Mouse (Mus musculus): ENCODE data around the gene Suz12. TPM values are rescaled to one million over a fixed set of nuclear protein-coding genes. Genes with fewer than 3 reads are reported as not detected.
A peak's percentile ranks its signal among the peaks of the same experiment; 100 is the strongest.
"Not testable (repeated sequence)": the region's sequence is repeated elsewhere in the genome, so short reads cannot be mapped to it uniquely, and the experiment has no call there.

The Suz12 gene
- polyA plus RNA-seq, 1 experiment from 2014 or later: 33.0 TPM

DNA sequence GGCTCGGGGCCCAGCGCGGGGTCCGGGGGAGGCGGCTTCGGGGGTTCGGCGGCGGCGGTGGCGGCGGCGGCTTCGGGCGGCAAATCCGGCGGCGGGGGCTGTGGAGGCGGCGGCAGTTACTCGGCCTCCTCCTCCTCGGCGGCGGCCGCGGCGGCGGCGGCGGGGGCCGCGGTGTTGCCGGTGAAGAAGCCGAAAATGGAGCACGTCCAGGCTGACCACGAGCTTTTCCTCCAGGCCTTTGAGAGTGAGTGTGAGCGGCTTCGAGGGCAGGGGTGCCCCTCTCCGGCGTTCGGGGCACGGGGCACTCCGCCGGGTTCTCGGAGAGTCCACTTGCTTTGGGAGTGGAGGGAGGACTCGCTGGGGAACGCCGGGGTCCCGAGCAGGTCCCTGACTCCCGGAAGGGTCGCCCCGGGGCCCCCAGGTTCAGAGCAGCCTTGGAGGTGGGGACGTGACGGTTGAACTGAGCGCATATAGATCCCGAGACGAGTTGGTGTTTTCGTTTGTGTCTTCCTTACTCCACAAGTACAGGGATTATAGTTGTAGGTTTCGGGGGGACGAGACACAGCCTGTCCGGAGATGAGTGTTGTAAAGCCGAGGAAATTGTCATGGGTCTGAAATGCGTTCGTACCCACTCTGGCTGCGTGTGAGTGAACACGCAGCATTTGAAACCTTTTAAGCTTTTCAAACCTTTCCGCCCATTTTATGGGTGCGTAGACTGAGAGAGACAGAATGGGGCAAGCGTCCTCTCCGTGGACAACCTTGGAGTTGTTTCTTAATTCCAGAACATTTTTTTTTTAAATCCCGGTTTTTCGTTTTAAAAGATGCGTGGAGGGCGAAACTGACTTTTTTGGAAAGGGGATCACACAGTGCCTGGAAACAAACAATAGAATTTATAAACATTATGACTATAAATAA is 707 bp downstream of the Suz12 start:
- Histone ChIP-seq H3K36me3 (peaks cover 17% of the 10 kb centered on the region), H3K9me3 (no peaks in the 10 kb centered on the region), H3K27ac (replicated peaks) (peak overlapping the region; percentile 99), H3K9ac (replicated peaks) (peak overlapping the region; percentile 93), H3K4me2 (replicated peaks) (peak overlapping the region; percentile 61), H3K4me3 (peak overlapping the region; percentile 82), H3K27me3 (no peaks in the 10 kb centered on the region), H3K4me1 (peaks cover 3% of the 10 kb centered on the region; the same call in 1 of the 2 replicates)
- under 1% methylated on average over 51 of the region's 74 CpGs for WGBS
- peak; percentile 43; the same call in 1 of the 2 replicates for ATAC-seq (ENCODE audit: low FRiP score, low read depth)

DNA sequence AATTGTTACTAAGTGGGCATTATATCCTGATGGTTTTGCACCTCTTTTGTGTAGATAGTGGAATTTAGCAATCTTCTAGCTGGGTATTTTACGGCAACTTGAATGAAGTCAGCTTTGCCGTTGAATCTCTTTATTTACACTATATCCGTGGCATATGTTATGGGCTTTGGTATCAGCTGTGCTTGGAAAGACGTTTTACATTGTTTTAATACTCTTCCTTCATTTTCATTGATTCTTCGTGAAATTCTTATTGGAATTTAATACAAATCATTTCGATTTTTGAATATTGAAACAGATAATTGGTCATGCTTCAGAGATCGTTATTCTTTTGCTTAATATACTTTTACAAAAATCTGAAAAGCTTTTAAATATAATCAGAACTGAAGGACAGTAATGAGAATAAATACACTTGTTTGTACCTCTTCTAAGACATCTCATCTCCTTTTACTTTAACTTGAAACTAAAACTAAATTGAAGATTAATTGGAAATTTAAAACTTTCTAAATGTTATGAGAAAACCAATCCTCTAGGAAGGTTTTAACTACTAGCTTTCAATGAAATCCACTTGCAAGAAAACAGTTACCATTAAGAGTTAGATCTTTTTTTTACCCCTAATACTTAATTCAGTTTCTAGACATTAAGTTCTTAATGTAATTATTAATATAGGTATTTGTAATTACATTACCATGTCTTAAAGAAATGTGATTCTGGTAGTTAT is 1.5 kb downstream of the Suz12 start:
- H3K9me3 ChIP-seq: no peaks in the 10 kb centered on the region
- H3K36me3 ChIP-seq: peaks cover 19% of the 10 kb centered on the region
- H3K4me3 ChIP-seq: peak overlapping the region; percentile 82
- H3K4me2 ChIP-seq (replicated peaks): peak overlapping the region; percentile 61
- peaks cover 3% of the 10 kb centered on the region; the same call in 1 of the 2 replicates for H3K4me1 ChIP-seq
- no peak overlapping the region for H3K27ac ChIP-seq (replicated peaks)
- H3K9ac ChIP-seq (replicated peaks): peak overlapping the region; percentile 93
- H3K27me3 ChIP-seq: no peaks in the 10 kb centered on the region
- 5% methylated on average over 7 of the region's 7 CpGs for WGBS
- ATAC-seq (ENCODE audit: low FRiP score, low read depth): no peak

DNA sequence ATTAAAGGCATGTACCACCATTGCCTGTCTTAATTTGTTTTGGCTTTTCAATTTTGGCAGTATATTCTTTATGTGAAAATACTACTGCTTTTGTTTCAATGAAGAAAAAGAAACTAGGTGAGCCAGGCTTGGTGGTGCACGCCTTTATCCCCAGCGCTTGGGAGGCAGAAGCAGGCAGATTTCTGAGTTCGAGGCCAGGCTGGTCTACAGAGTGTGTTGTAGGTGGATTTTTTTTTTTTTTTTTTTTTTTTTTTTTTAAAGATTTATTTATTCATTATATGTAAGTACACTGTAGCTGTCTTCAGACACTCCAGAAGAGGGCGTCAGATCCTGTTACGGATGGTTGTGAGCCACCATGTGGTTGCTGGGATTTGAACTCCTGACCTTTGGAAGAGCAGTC is 23.6 kb downstream of the Suz12 start:
- not testable (repeated sequence) for H3K4me3 ChIP-seq; H3K9me3 ChIP-seq; ATAC-seq (ENCODE audit: low FRiP score, low read depth); H3K27me3 ChIP-seq; H3K4me2 ChIP-seq (replicated peaks); H3K9ac ChIP-seq (replicated peaks); H3K4me1 ChIP-seq; H3K27ac ChIP-seq (replicated peaks)
- WGBS: 91% methylated on average over 5 of the region's 5 CpGs
- peaks cover 71% of the 10 kb centered on the region for H3K36me3 ChIP-seq

DNA sequence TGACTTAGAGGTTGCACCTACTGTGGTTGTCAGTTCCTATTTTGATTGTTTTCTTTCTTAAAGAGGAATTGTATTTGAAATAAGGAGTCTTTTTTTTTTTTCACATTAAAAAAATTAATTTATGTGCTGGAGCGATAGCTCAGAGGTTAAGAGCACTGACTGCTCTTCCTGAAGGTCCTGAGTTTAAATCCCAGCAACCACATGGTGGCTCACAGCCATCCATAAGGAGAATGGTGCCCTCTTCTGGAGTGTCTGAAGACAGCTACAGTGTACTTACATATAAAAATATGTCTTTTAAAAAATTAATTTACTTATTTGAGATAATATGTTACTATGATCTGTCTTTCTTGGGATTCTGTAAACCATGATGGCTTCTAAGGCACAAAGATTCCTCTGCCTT is 26.9 kb downstream of the Suz12 start:
- Histone ChIP-seq H3K4me2 (replicated peaks) (no peak overlapping the region), H3K9me3 (no peaks in the 10 kb centered on the region), H3K4me3 (no peak overlapping the region), H3K9ac (replicated peaks) (no peak overlapping the region), H3K27ac (replicated peaks) (no peak overlapping the region), H3K36me3 (peaks cover 76% of the 10 kb centered on the region), H3K27me3 (no peaks in the 10 kb centered on the region), H3K4me1 (no peaks in the 10 kb centered on the region)
- 88% methylated on average over 1 of the region's 1 CpGs for WGBS
- ATAC-seq (ENCODE audit: low FRiP score, low read depth): no peak

DNA sequence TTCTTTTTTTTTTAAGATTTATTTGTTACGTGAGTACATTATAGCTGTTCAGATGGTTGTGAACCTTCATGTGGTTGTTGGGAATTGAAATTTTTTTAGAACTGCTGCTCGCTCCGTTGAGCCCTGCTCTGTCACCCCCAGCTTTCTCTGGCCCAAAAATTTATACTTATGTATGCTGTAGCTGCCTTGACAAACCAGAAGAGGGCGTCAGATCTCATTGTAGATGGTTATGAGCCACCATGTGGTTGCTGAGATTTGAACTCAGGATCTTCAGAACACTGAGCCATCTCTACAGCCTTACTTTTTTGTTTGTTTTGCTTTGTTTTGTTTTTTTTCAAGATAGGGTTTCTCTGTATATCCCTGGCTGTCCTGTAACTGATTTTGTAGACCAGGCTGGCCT is 28.4 kb downstream of the Suz12 start:
- H3K27me3 ChIP-seq: no peaks in the 10 kb centered on the region
- ATAC-seq (ENCODE audit: low FRiP score, low read depth): no peak
- WGBS: 92% methylated on average over 4 of the region's 4 CpGs

DNA sequence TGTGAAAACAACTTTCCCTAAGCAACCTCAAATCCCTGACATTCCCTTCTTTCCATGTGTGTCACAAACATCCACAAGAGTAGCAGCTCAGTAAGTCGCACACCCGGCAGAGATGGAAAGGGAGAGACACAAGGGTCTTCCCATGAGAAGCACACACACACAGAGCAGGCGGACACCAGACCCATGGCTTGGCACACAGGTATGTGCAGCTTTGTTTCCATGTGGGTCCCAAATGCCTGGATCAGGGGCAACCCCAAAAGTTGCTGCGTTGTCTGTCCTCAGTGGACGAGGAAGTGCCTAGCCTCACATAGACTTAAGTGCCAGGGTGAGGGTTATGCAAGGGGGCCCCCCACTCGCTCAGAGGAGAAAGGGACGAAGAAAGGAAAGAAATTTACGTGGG is 44.6 kb downstream of the Suz12 start:
- no peak overlapping the region for H3K4me3 ChIP-seq
- ATAC-seq (ENCODE audit: low FRiP score, low read depth): no peak
- no peak overlapping the region for H3K27ac ChIP-seq (replicated peaks)
- no peak overlapping the region for H3K9ac ChIP-seq (replicated peaks)
- H3K4me2 ChIP-seq (replicated peaks): no peak overlapping the region
- peaks cover 23% of the 10 kb centered on the region for H3K36me3 ChIP-seq
- H3K4me1 ChIP-seq: no peaks in the 10 kb centered on the region
- WGBS: 75% methylated on average over 8 of the region's 8 CpGs
- no peaks in the 10 kb centered on the region for H3K9me3 ChIP-seq
- H3K27me3 ChIP-seq: no peaks in the 10 kb centered on the region

More for the DNA sequence above, 28.4 kb downstream of the Suz12 start:
- no peak overlapping the region for H3K4me2 ChIP-seq (replicated peaks)
- H3K9ac ChIP-seq (replicated peaks): no peak overlapping the region
- H3K36me3 ChIP-seq: peaks cover 76% of the 10 kb centered on the region
- H3K4me3 ChIP-seq: no peak overlapping the region
- H3K4me1 ChIP-seq: no peaks in the 10 kb centered on the region
- H3K27ac ChIP-seq (replicated peaks): no peak overlapping the region
- no peaks in the 10 kb centered on the region for H3K9me3 ChIP-seq

DNA sequence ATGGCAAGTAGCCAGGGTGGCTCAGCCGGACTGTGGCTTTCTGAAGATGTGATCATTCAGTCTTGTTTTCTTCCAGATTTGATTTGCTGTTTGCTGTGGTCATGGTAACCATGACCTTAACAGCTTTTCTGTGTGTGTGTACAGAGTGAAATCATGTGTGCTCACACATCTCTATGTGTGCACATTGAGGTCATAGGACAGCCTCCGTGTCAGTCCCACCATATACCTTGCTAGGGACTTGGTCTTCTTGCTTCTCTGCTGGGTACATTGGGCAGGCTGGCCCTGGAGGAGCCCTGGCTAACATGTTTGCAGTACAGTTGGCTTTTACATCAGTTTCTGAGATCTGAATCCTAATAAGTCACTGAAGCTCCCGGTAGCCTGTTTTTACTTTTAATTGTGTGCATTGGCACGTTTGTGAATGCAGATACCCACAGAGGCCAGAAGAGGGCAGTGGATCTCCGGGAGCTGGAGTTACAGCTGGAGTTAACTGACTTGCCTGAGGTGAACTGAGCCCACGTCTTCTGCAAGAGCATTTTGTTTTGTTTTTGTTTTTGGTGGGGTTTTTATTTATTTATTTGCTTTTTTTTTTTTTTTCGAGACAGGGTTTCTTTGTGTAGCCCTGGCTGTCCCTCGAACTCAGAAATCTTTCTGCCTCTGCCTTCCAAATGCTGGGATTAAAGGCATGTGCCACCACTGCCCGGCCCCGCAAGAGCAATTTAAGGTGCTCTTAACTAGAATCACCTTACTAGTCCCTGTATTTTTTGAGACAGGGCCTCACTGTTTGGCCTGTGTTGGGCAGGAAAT is 49.9 kb downstream of the Suz12 start:
- H3K9ac ChIP-seq (replicated peaks): no peak overlapping the region
- no peaks in the 10 kb centered on the region for H3K4me1 ChIP-seq
- H3K9me3 ChIP-seq: no peaks in the 10 kb centered on the region
- ATAC-seq (ENCODE audit: low FRiP score, low read depth): no peak
- H3K4me3 ChIP-seq: no peak overlapping the region
- H3K27ac ChIP-seq (replicated peaks): no peak overlapping the region
- no peak overlapping the region for H3K4me2 ChIP-seq (replicated peaks)
- WGBS: 55% methylated on average over 10 of the region's 10 CpGs
- no peaks in the 10 kb centered on the region for H3K27me3 ChIP-seq
- no peaks in the 10 kb centered on the region for H3K36me3 ChIP-seq

DNA sequence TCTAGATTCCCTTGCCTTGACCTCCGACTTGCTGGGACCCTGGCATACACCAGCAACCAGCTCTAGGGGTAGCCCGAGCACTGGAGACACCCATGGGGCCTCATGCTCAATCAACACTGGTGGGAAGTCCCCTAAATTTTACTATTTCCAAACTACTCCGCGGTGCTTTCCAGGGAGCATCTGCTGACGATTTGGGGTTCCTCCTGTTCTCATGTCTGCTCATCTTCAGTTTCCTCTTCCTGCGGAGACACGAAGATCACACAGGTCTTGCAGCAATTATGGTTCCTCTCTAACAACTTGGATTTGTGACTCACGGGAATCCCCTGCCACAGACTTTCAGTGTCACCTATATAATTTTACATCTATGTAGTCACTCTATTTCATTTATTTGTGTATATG is 50.5 kb downstream of the Suz12 start:
- H3K27ac ChIP-seq (replicated peaks): no peak overlapping the region
- H3K36me3 ChIP-seq: peaks cover 4% of the 10 kb centered on the region
- ATAC-seq (ENCODE audit: low FRiP score, low read depth): no peak
- no peak overlapping the region for H3K4me2 ChIP-seq (replicated peaks)
- no peaks in the 10 kb centered on the region for H3K27me3 ChIP-seq
- H3K4me3 ChIP-seq: no peak overlapping the region
- no peaks in the 10 kb centered on the region for H3K9me3 ChIP-seq
- no peaks in the 10 kb centered on the region for H3K4me1 ChIP-seq
- H3K9ac ChIP-seq (replicated peaks): no peak overlapping the region
- 91% methylated on average over 8 of the region's 8 CpGs for whole genome bisulfite sequencing

DNA sequence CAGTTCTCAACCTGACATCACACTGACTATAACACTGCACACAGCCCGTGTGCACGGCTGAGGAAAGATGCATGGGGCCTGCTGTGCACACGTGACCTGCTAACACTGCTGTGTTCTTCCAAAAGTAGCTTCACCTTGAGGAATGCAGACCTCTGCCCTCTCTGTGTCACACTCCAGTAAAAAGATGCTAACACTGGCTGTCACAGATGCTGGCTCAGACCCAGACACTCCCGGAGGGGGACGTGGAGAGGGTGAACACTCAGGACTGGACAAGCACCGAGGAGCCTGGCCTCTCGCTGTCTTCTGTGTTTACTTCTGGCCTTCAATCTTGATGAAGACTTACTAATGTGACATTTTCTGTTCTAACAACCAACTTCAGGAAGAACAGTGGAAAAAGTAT is 54.0 kb downstream of the Suz12 start:
- WGBS: 91% methylated on average over 7 of the region's 7 CpGs
- Histone ChIP-seq H3K9ac (replicated peaks) (no peak overlapping the region), H3K4me2 (replicated peaks) (no peak overlapping the region), H3K36me3 (peaks cover 7% of the 10 kb centered on the region), H3K9me3 (no peaks in the 10 kb centered on the region), H3K27ac (replicated peaks) (no peak overlapping the region), H3K27me3 (no peaks in the 10 kb centered on the region), H3K4me1 (no peaks in the 10 kb centered on the region), H3K4me3 (no peak overlapping the region)
- no peak for ATAC-seq (ENCODE audit: low FRiP score, low read depth)

DNA sequence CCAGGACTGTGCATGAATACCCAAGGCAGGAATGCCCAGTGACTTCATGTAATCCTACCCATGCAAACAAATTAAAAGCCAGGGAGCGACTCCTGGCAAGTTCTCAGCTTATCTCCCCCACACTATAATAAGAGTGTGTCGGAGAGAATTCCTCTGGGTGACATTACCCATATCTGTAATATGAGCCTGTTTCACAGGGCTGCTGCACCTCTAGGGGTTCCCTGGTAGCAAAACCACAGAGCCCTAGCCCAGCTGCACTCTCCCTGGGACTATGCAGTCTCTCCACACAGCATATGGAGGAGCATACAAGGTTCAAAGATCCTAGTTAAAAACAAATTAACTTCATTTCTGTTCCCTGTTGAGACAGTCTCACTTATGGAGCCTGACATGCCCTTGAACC is 57.2 kb downstream of the Suz12 start:
- no peaks in the 10 kb centered on the region for H3K9me3 ChIP-seq
- H3K9ac ChIP-seq (replicated peaks): no peak overlapping the region
- ATAC-seq (ENCODE audit: low FRiP score, low read depth): no peak
- no peak overlapping the region for H3K4me3 ChIP-seq
- 80% methylated on average over 2 of the region's 2 CpGs for WGBS
- no peaks in the 10 kb centered on the region for H3K4me1 ChIP-seq
- H3K27ac ChIP-seq (replicated peaks): no peak overlapping the region
- no peak overlapping the region for H3K4me2 ChIP-seq (replicated peaks)
- no peaks in the 10 kb centered on the region for H3K27me3 ChIP-seq
- H3K36me3 ChIP-seq: peaks cover 20% of the 10 kb centered on the region

DNA sequence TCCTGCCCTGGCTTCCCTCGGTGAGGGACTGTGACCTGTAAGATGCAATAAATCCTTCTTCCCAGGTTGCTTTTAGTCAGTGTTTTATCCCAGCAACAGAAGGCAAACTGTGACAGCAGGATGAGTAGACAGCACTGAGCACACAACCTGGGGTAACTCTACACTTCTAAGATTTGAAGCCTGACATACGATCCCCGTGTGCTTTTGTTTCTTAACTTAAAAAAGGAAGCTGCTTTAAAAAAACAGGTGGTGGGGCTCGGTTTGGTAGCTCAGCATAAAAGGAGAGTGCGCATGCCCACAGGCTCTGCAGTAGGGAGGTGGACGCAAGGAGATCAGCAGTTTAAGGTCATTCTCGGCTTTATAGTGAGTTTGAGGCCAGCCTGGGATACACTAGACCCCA is 59.5 kb downstream of the Suz12 start:
- 85% methylated on average over 7 of the region's 7 CpGs for WGBS
- H3K27me3 ChIP-seq: no peaks in the 10 kb centered on the region
- H3K4me2 ChIP-seq (replicated peaks): no peak overlapping the region
- no peak overlapping the region for H3K27ac ChIP-seq (replicated peaks)
- no peaks in the 10 kb centered on the region for H3K4me1 ChIP-seq
- no peak overlapping the region for H3K4me3 ChIP-seq
- peaks cover 25% of the 10 kb centered on the region for H3K36me3 ChIP-seq
- H3K9me3 ChIP-seq: no peaks in the 10 kb centered on the region
- no peak for ATAC-seq (ENCODE audit: low FRiP score, low read depth)
- no peak overlapping the region for H3K9ac ChIP-seq (replicated peaks)

DNA sequence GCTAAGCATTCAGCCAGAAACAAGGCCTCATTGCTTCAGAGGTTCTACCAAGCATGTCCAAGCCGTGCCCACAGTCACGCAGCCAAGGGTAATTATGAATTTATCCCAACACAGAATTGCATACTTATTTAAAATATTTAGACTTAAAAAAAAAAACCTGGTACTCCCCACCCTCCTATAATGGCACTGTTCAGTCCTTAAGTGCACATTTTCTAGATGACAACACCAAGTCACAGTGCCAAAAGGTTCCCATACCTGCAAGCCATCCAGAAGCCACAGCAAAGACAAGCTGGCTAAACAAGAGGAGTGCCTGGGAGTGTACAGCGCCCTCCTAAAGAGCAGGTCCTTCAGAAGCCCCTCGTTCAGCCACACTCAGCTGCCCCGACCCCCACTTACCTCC is 60.3 kb downstream of the Suz12 start:
- no peak overlapping the region for H3K4me2 ChIP-seq (replicated peaks)
- no peak for ATAC-seq (ENCODE audit: low FRiP score, low read depth)
- 89% methylated on average over 5 of the region's 5 CpGs for WGBS
- H3K9me3 ChIP-seq: no peaks in the 10 kb centered on the region
- no peaks in the 10 kb centered on the region for H3K27me3 ChIP-seq
- H3K9ac ChIP-seq (replicated peaks): no peak overlapping the region
- no peak overlapping the region for H3K4me3 ChIP-seq
- peaks cover 26% of the 10 kb centered on the region for H3K36me3 ChIP-seq
- no peak overlapping the region for H3K27ac ChIP-seq (replicated peaks)
- H3K4me1 ChIP-seq: no peaks in the 10 kb centered on the region

Measured in midbrain, embryonic 12.5 days (tissue).